Mouse (Mus musculus) small intestine, adult 2 months (tissue): ENCODE measurements around the gene Laptm4a. TPM values are rescaled to one million over a fixed set of nuclear protein-coding genes. Genes with fewer than 3 reads are reported as not detected.

ENCODE experiments used
- H3K27ac ChIP-seq: fragments of 200-500 bp; 2 replicates; pipeline ENCODE4 v1.5.1; 2012; ENCODE audit warnings: low read depth, low read length, control low read depth, inconsistent platforms; ENCODE audit not compliant: insufficient read depth
- H3K27me3 ChIP-seq: fragments of 200-500 bp; 2 replicates; pipeline ENCODE4 v1.6.1; 2012; ENCODE audit warnings: mild to moderate bottlenecking, moderate library complexity, low read length, inconsistent platforms; ENCODE audit not compliant: control insufficient read depth, insufficient read depth
- H3K36me3 ChIP-seq: fragments of 200-500 bp; 2 replicates; pipeline ENCODE4 v1.6.1; 2012; ENCODE audit warnings: mild to moderate bottlenecking, low read length, control low read depth, inconsistent platforms; ENCODE audit not compliant: control insufficient read depth, insufficient read depth
- H3K4me1 ChIP-seq: fragments of 200-500 bp; 2 replicates; pipeline ENCODE4 v1.6.1; 2012; ENCODE audit warnings: low read length, inconsistent platforms, mixed read lengths; ENCODE audit not compliant: control insufficient read depth, insufficient read depth, insufficient read length
- H3K4me3 ChIP-seq: fragments of 200-500 bp; 2 replicates; pipeline ENCODE4 v1.5.1; 2012; ENCODE audit warnings: low read depth, mild to moderate bottlenecking, control low read depth, inconsistent platforms, low read length, moderate library complexity
- CTCF ChIP-seq: fragments of 200-500 bp; IDR thresholded peaks from 2 replicates; pipeline ENCODE4 v1.5.1; 2012; ENCODE audit warnings: low read depth, mild to moderate bottlenecking, control low read depth, inconsistent platforms, low read length, moderate library complexity, mixed read lengths; ENCODE audit not compliant: insufficient replicate concordance, insufficient read length; ENCODE audit errors: extremely low read depth
- POLR2A ChIP-seq: fragments of 200-500 bp; IDR thresholded peaks from 2 replicates; pipeline ENCODE4 v1.6.1; 2012; ENCODE audit warnings: low read depth, mild to moderate bottlenecking, control low read depth, inconsistent platforms, low read length, moderate library complexity
- WGBS: fragments of 180-500 bp; shearing (Covaris S2); methylation state at CpG from one replicate; pipeline ENCODE4 v1.1.7; 2018; 5-methylcytosine and 5-hydroxymethylcytosine counted together
- polyA plus RNA-seq: library from polyadenylated mRNA; depleted of rRNA; stranded (reverse); fragments of >200 nt; gene quantifications from 2 replicates; pipeline ENCODE4 v1.2.3, GENCODE M21; 2012; rRNA removed

Gene Laptm4a
- polyA plus RNA-seq, 1 experiment, result 72.5 TPM

DNA sequence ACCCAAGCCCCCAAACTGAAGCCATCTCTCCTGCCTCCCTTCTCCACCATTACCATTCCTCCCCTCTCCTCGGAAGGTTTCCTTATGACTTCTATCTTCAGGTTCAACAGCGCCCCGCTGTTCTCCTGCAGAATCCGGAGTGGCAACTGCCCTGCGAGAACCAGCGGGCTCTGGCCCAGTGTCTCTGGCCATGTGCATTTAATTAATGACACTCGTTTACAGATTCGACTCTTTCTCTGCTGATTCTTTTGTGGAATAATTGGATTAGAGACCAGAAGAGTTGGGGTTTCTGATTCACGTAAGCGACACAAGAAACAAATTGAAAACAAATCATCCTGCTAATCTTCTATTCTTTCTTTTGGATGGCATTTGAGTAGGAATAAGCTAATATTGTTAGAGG is 31.7 kb downstream of the Laptm4a start:
- TF ChIP-seq CTCF (no peak), POLR2A (no peak)
- Histone ChIP-seq H3K27me3 (peaks cover 4% of the 10 kb centered on the region), H3K4me3 (no peak overlapping the region), H3K36me3 (no peaks in the 10 kb centered on the region), H3K4me1 (no peaks in the 10 kb centered on the region), H3K27ac (no peak overlapping the region)
- 88% methylated on average over 10 of the region's 10 CpGs for WGBS

DNA sequence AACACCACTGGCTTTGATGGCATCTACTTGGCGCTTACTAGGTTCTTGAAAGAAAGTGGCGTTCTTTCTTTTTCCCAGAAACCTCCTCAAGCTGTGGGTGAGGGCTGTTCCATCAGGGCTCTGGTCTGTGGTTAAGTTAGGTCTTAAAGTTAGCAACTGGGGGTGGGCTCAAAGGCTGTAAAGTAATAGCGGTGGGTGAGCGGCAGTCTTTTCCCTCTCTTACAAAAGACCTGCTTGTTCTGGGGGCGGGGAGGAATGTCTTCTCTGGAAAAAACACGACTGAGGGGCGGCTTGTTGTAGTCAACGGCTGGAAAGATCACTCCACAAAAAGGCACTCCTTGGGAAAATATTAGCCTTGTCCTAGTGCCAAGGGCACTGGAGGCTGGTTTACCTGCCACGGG is 32.7 kb downstream of the Laptm4a start:
- H3K36me3 ChIP-seq, result no peaks in the 10 kb centered on the region
- H3K4me3 ChIP-seq, result no peak overlapping the region
- H3K27me3 ChIP-seq, result no peaks in the 10 kb centered on the region
- TF ChIP-seq POLR2A (no peak), CTCF (no peak)
- no peak overlapping the region for H3K27ac ChIP-seq
- H3K4me1 ChIP-seq, result no peaks in the 10 kb centered on the region
- 60% methylated on average over 9 of the region's 9 CpGs for WGBS

- no peaks in the 10 kb centered on the region for H3K36me3 ChIP-seq
- TF ChIP-seq CTCF (no peak), POLR2A (no peak)
- no peak overlapping the region for H3K4me3 ChIP-seq
- H3K27ac ChIP-seq, result no peak overlapping the region
- whole genome bisulfite sequencing, result 77% methylated on average over 9 of the region's 9 CpGs
- H3K27me3 ChIP-seq, result no peaks in the 10 kb centered on the region
- no peaks in the 10 kb centered on the region for H3K4me1 ChIP-seq
Observed at GRCm38 (mm10) chr12:8961607-8962316, 40.3 kb downstream of the Laptm4a start.

DNA sequence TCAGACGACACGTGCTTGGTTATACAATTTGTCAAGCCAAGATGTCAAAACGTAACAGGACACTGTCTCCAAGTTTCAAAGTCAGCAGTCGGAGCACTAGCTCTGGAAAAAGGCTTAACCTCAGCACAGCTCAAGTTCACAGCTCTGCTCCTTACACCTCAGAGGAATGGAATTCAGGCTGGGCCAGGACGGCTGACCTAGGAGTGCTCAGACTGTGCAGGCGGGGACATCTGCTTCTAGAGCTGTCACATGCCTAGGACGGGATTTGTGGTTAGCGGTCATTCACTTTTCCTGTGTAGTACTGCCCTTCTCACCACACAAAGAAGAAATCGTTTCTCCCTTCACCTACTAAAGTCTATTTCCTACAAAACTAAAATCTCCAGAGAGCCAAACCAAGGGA is 48.4 kb downstream of the Laptm4a start:
- WGBS, result 21% methylated on average over 9 of the region's 9 CpGs
- TF ChIP-seq POLR2A, result no peak
- no peak for TF ChIP-seq CTCF

DNA sequence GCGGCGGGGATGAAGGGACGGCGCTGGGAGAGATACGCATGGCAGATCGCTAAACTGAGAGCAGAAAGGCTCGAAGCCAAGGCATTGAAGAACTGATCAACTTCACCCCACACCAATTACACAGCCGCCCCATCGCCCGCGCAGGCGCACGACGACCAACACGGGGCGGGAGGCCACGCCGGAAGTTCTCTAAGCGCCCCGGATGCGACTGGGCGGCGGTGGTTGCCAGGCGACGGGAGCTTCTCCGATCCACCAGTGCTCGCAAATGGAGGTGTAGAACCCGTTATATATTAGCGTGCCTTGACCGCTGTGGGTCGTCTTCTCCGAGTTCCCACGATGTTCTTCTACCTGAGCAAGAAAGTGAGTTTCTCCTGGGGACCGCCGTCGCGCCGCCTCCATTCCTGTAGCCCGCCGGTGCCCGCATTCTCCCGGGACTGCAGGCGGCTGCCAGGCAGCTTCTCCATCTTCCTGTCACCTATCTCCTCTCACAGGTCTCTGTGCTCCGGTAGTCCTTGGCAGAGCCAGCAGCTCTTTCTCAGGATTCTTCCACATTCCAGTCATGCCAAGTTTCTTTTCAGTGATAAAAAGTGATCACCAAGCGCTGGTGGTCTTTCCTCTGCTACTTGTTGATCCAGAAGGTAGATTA is 52.5 kb downstream of the Laptm4a start, which contains the start of gene Wdr35:
Gene Wdr35 (plus strand): TSS at position 73 of the 646 bp plus-strand sequence.
- Histone ChIP-seq H3K27me3 (no peaks in the 10 kb centered on the region; the same call in 1 of the 2 replicates), H3K4me1 (no peaks in the 10 kb centered on the region), H3K27ac (no peak within 1 kb of the TSS), H3K36me3 (no peaks in the 10 kb centered on the region), H3K4me3 (peak within 1 kb of the TSS; percentile 89)
- TF ChIP-seq POLR2A (no peak), CTCF (no peak)
- WGBS, result under 1% methylated on average over 45 of the region's 45 CpGs

More for the DNA sequence above, 48.4 kb downstream of the Laptm4a start:
- Histone ChIP-seq H3K36me3 (no peaks in the 10 kb centered on the region), H3K4me3 (no peak overlapping the region), H3K27ac (no peak overlapping the region), H3K27me3 (no peaks in the 10 kb centered on the region; the same call in 1 of the 2 replicates), H3K4me1 (no peaks in the 10 kb centered on the region)

DNA sequence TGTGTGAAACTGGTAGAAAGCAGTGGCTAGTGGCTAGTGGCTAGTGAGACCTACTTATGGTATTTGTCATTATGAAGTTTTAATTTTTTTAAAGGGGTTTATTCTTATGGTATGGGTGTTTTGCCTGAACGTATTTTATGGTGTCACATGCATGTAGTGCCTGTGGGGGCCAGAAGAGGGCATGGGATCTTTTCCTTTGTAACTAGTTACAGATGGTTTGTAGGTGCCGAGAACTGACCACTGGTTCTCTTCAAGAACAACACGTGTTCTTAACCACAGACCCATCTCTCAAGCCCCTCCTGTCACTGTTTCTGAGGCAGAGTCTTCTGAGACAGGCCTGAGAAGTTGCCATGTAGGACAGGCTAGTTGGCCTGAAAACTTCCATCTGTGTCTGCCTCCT is 53.6 kb downstream of the Laptm4a start:
- Histone ChIP-seq H3K4me1 (no peaks in the 10 kb centered on the region), H3K27ac (no peak overlapping the region), H3K4me3 (no peak overlapping the region), H3K36me3 (no peaks in the 10 kb centered on the region), H3K27me3 (no peaks in the 10 kb centered on the region; the same call in 1 of the 2 replicates)
- WGBS, result 92% methylated on average over 3 of the region's 3 CpGs
- TF ChIP-seq POLR2A, result no peak
- TF ChIP-seq CTCF, result no peak

Other genes starting within 250 kb of the Laptm4a start
- 21.9 and 33.9 TPM in 2 replicates for gene Pum2, start 247.5 kb upstream of the Laptm4a start, polyA plus RNA-seq
- 42.5 and 75.4 TPM in 2 replicates for gene Sdc1, start 150.3 kb upstream of the Laptm4a start, polyA plus RNA-seq
- not detected in 2 replicates for gene Matn3, start 26.3 kb downstream of the Laptm4a start, polyA plus RNA-seq
- gene Wdr35, start 52.2 kb downstream of the Laptm4a start, polyA plus RNA-seq, result 0.19 and 0.23 TPM in 2 replicates
- gene Ttc32, start 108.3 kb downstream of the Laptm4a start, polyA plus RNA-seq, result 7.3 and 10.0 TPM in 2 replicates